Mouse (Mus musculus) spleen, adult 2 months (tissue): ENCODE results near the gene Dtnb.

Source experiments
- CTCF ChIP-seq: fragments of 200-500 bp; IDR thresholded peaks from 2 replicates; pipeline ENCODE4 v1.5.1; 2011; ENCODE audit warnings: mild to moderate bottlenecking, inconsistent platforms; ENCODE audit not compliant: insufficient read depth, insufficient read length, insufficient replicate concordance; ENCODE audit errors: extremely low read depth
- POLR2A ChIP-seq: fragments of 200-500 bp; IDR thresholded peaks from 2 replicates; pipeline ENCODE4 v1.6.1; 2011; ENCODE audit warnings: low read depth, low read length, inconsistent platforms

- TF ChIP-seq POLR2A (no peak), CTCF (no peak)
These were observed 10.4 kb downstream of the Dtnb start for GRCm38 (mm10) chr12:3582604-3583003.
